ENCODE assay signal across 27 mouse cellular contexts in genomic region chr4:101135909-101136308, GRCm38 (mm10).
"Had no signal": no experiment of that assay in that cellular context is flagged by ENCODE, and none has a peak within 500 bp of the region (broad histone marks: within the 10 kb centered on the region; RNA-seq: fewer than 3 reads in every experiment).

No protein-coding gene starts in this region.

- DNase-seq: gastrocnemius, adult 2 months; gastrocnemius, postnatal 10 days; gastrocnemius, postnatal 25 days; heart, adult 18-20 months; heart, postnatal 4 days; kidney, adult 18-20 months; kidney, adult 8-10 months; kidney, postnatal 10 days; kidney, postnatal 25 days; kidney, postnatal 4 days; liver; liver, embryonic 13.5 days had no signal

- H3K36me3 ChIP-seq: heart, embryonic 15.5 days; hindbrain, embryonic 12.5 days; intestine, embryonic 15.5 days; liver, embryonic 13.5 days had no signal

- ATAC-seq: hindbrain, embryonic 16.5 days; inflammation-experienced regulatory T-cells, adult 6 months; intestine, embryonic 15.5 days; intestine, postnatal 0 days had no signal

- H3K4me1 ChIP-seq: heart, embryonic 13.5 days; heart, embryonic 15.5 days; hindbrain, embryonic 10.5 days; hindbrain, embryonic 12.5 days; intestine, embryonic 15.5 days; limb, embryonic 10.5 days; limb, embryonic 12.5 days; liver, embryonic 13.5 days had no signal

- H3K4me2 ChIP-seq: heart, embryonic 11.5 days; heart, embryonic 13.5 days; heart, embryonic 15.5 days; hindbrain, embryonic 12.5 days; hindbrain, embryonic 14.5 days; intestine, embryonic 15.5 days; limb, embryonic 12.5 days; liver, embryonic 11.5 days; liver, embryonic 13.5 days had no signal

- H3K27ac ChIP-seq: gastrocnemius, adult 2 months; heart, embryonic 13.5 days; heart, embryonic 15.5 days; hindbrain, embryonic 10.5 days; hindbrain, embryonic 12.5 days; hindbrain, embryonic 14.5 days; intestine, embryonic 15.5 days; layer of hippocampus, adult 2 months; left cerebral cortex, adult 2 months; limb, embryonic 10.5 days; limb, embryonic 12.5 days; liver, embryonic 13.5 days had no signal

- H3K9me3 ChIP-seq: heart, embryonic 13.5 days; heart, embryonic 15.5 days; hindbrain, embryonic 10.5 days; hindbrain, embryonic 12.5 days; intestine, embryonic 15.5 days; limb, embryonic 10.5 days; limb, embryonic 12.5 days; liver, embryonic 13.5 days had no signal

- H3K9ac ChIP-seq: heart, embryonic 13.5 days; heart, embryonic 15.5 days; hindbrain, embryonic 12.5 days; hindbrain, embryonic 14.5 days; intestine, embryonic 15.5 days; limb, embryonic 12.5 days; liver, embryonic 13.5 days had no signal

- H3K27me3 ChIP-seq: heart, embryonic 13.5 days; heart, embryonic 15.5 days; hindbrain, embryonic 12.5 days; intestine, embryonic 15.5 days; limb, embryonic 12.5 days; liver, embryonic 13.5 days had no signal

- H3K4me3 ChIP-seq: gastrocnemius, adult 2 months; heart, embryonic 13.5 days; heart, embryonic 15.5 days; hindbrain, embryonic 10.5 days; hindbrain, embryonic 12.5 days; intestine, embryonic 15.5 days; layer of hippocampus, adult 2 months; left cerebral cortex, adult 2 months; limb, embryonic 10.5 days; limb, embryonic 12.5 days; liver, embryonic 13.5 days had no signal
